Mouse (Mus musculus) bone marrow macrophage, adult 2 months (primary cell): Measurements from ENCODE around the gene Mtf1. TPM values are rescaled to one million over a fixed set of nuclear protein-coding genes. Genes with fewer than 3 reads are reported as not detected.

ENCODE experiments used
- H3K27ac ChIP-seq: 2 replicates; pipeline ENCODE4 v1.5.1; 2012; ENCODE audit warnings: low read depth, low read length; ENCODE audit not compliant: insufficient read depth
- H3K4me1 ChIP-seq: 2 replicates; pipeline ENCODE4 v1.6.1; 2012; ENCODE audit warnings: low read length; ENCODE audit not compliant: control insufficient read depth, insufficient read depth
- H3K4me3 ChIP-seq: 2 replicates; pipeline ENCODE4 v1.5.1; 2012; ENCODE audit warnings: mild to moderate bottlenecking, low read length, moderate library complexity; ENCODE audit not compliant: insufficient read depth
- CTCF ChIP-seq: IDR thresholded peaks from 2 replicates; pipeline ENCODE4 v1.5.1; 2012; ENCODE audit warnings: low read depth, mild to moderate bottlenecking, low read length, moderate library complexity
- POLR2A ChIP-seq: IDR thresholded peaks from 2 replicates; pipeline ENCODE4 v1.6.1; 2012; ENCODE audit warnings: mild to moderate bottlenecking, low read depth, low read length, borderline replicate concordance
- polyA plus RNA-seq: library from polyadenylated mRNA; stranded (reverse); fragments of >200 nt; gene quantifications from 2 replicates; pipeline ENCODE4 v1.2.4, GENCODE M21; 2012; ENCODE audit not compliant: missing spikeins, insufficient read depth, insufficient read length

Mtf1 gene
- polyA plus RNA-seq, 1 experiment = 13.1 TPM

- TF ChIP-seq CTCF (no peak), POLR2A (no peak)
- Histone ChIP-seq H3K27ac (no peak overlapping the region), H3K4me1 (peaks cover 11% of the 10 kb centered on the region), H3K4me3 (no peak overlapping the region)
Observed at GRCm38 (mm10) chr4:124817803-124818202, 15.9 kb downstream of the Mtf1 start.

- H3K4me3 ChIP-seq = no peak overlapping the region
- no peak for TF ChIP-seq POLR2A
- TF ChIP-seq CTCF = no peak
- H3K4me1 ChIP-seq = peaks cover 4% of the 10 kb centered on the region; the same call in 1 of the 2 replicates
- H3K27ac ChIP-seq = no peak overlapping the region
Observed at GRCm38 (mm10) chr4:124818832-124819231, 16.9 kb downstream of the Mtf1 start.

- Histone ChIP-seq H3K27ac (no peak overlapping the region), H3K4me3 (no peak overlapping the region), H3K4me1 (no peaks in the 10 kb centered on the region)
- TF ChIP-seq POLR2A (no peak), CTCF (no peak)
Observed at GRCm38 (mm10) chr4:124824967-124825366, 23.1 kb downstream of the Mtf1 start.

- Histone ChIP-seq H3K4me1 (no peaks in the 10 kb centered on the region), H3K27ac (no peak overlapping the region), H3K4me3 (no peak overlapping the region)
- no peak for TF ChIP-seq CTCF
Observed at GRCm38 (mm10) chr4:124825371-124825965, 23.6 kb downstream of the Mtf1 start.

GRCm38 (mm10) chr4:124829671-124830070 is 27.8 kb downstream of the Mtf1 start:
- TF ChIP-seq POLR2A (no peak), CTCF (no peak)
- no peak overlapping the region for H3K4me3 ChIP-seq
- H3K4me1 ChIP-seq = no peaks in the 10 kb centered on the region
- no peak overlapping the region for H3K27ac ChIP-seq

- Histone ChIP-seq H3K27ac (no peak overlapping the region), H3K4me3 (no peak overlapping the region), H3K4me1 (no peaks in the 10 kb centered on the region)
- TF ChIP-seq CTCF (no peak), POLR2A (no peak)
Observed at GRCm38 (mm10) chr4:124832796-124833195, 30.9 kb downstream of the Mtf1 start.

GRCm38 (mm10) chr4:124838035-124838700 is 36.3 kb downstream of the Mtf1 start:
- no peaks in the 10 kb centered on the region for H3K4me1 ChIP-seq
- no peak overlapping the region for H3K27ac ChIP-seq
- H3K4me3 ChIP-seq = no peak overlapping the region
- TF ChIP-seq POLR2A (no peak), CTCF (no peak)

- no peak overlapping the region for H3K27ac ChIP-seq
- H3K4me1 ChIP-seq = no peaks in the 10 kb centered on the region
- TF ChIP-seq CTCF = no peak
- no peak for TF ChIP-seq POLR2A
- no peak overlapping the region for H3K4me3 ChIP-seq
Observed at GRCm38 (mm10) chr4:124840998-124841397, 39.1 kb downstream of the Mtf1 start.

GRCm38 (mm10) chr4:124843493-124843892 is 41.6 kb downstream of the Mtf1 start:
- Histone ChIP-seq H3K4me1 (no peaks in the 10 kb centered on the region), H3K27ac (no peak overlapping the region), H3K4me3 (no peak overlapping the region)
- TF ChIP-seq CTCF = 0 out of 2 replicates have a peak, but pooled peaks have one; percentile 21
- no peak for TF ChIP-seq POLR2A

- Histone ChIP-seq H3K4me1 (peaks cover 12% of the 10 kb centered on the region), H3K4me3 (no peak overlapping the region), H3K27ac (no peak overlapping the region)
- peak; percentile 84 for TF ChIP-seq CTCF
- no peak for TF ChIP-seq POLR2A
Observed at GRCm38 (mm10) chr4:124847573-124847972, 45.7 kb downstream of the Mtf1 start.
